Mouse (Mus musculus) myocyte (in vitro differentiated cells): ENCODE measurements at regions not wholly inside any gene's neighbourhood (a gene's known extent, or its start where the extent isn't known, plus 50 kb on each side); places are given as distances from the start of the nearest gene placed in this dataset.

ENCODE experiments used
- H3K27me3 ChIP-seq: one replicate; pipeline ENCODE4 v1.6.1; 2011; ENCODE audit not compliant: control insufficient read depth, insufficient read depth, insufficient read length
- H3K36me3 ChIP-seq: one replicate; pipeline ENCODE4 v1.6.1; 2011; ENCODE audit not compliant: control insufficient read depth, insufficient read depth
- H3K4me2 ChIP-seq: one replicate; pipeline ENCODE4 v1.6.1; 2011; ENCODE audit warnings: low read depth, control low read depth
- H3K4me3 ChIP-seq: one replicate; pipeline ENCODE4 v1.5.1; 2011; ENCODE audit warnings: mild to moderate bottlenecking, control low read depth, moderate library complexity
- H3K79me2 ChIP-seq: one replicate; pipeline ENCODE4 v1.6.1; 2011; ENCODE audit not compliant: control insufficient read depth, insufficient read depth
- H3ac ChIP-seq: one replicate; pipeline ENCODE4 v1.6.1; 2011; ENCODE audit not compliant: control insufficient read depth, insufficient read length
- CEBPB ChIP-seq: IDR thresholded peaks from 2 replicates; pipeline ENCODE4 v1.6.1; 2011; ENCODE audit warnings: mild to moderate bottlenecking, moderate library complexity; ENCODE audit not compliant: poor library complexity, insufficient read depth, severe bottlenecking
- E2F4 ChIP-seq: IDR thresholded peaks from one replicate; pipeline ENCODE4 v1.6.1; 2011; ENCODE audit warnings: mild to moderate bottlenecking, control low read depth, moderate library complexity; ENCODE audit not compliant: insufficient read depth
- MAX ChIP-seq: IDR thresholded peaks from one replicate; pipeline ENCODE4 v1.6.1; 2011; ENCODE audit warnings: low read depth, mild to moderate bottlenecking, control low read depth
- MYOD1 ChIP-seq, 3 experiments: IDR thresholded peaks; one replicate each; pipeline ENCODE4 v1.6.1; 2011; ENCODE audit warnings: control low read depth in 2 of 3, low read depth in 2 of 3, mild to moderate bottlenecking in 2 of 3, moderate library complexity in 1 of 3; ENCODE audit not compliant: insufficient read length in 2 of 3, control insufficient read depth in 1 of 3
- MYOG ChIP-seq, 3 experiments: IDR thresholded peaks; one replicate each; pipeline ENCODE4 v1.6.1; 2011; ENCODE audit warnings: control low read depth in 2 of 3, low read depth in 2 of 3, mild to moderate bottlenecking in 2 of 3; ENCODE audit not compliant: insufficient read length in 2 of 3, control insufficient read depth in 1 of 3, insufficient read depth in 1 of 3
- POLR2A ChIP-seq: IDR thresholded peaks from one replicate; pipeline ENCODE4 v1.6.1; 2011; ENCODE audit warnings: low read depth, mild to moderate bottlenecking, control low read depth, moderate library complexity; ENCODE audit not compliant: insufficient read length
- POLR2AphosphoS2 ChIP-seq: IDR thresholded peaks from one replicate; pipeline ENCODE4 v1.6.1; 2011; ENCODE audit warnings: low read depth, control low read depth; ENCODE audit not compliant: insufficient read length
- REST ChIP-seq: IDR thresholded peaks from one replicate; pipeline ENCODE4 v1.6.1; 2011; ENCODE audit warnings: mild to moderate bottlenecking, control low read depth, moderate library complexity; ENCODE audit not compliant: insufficient read depth, insufficient read length
- SRF ChIP-seq: IDR thresholded peaks from one replicate; pipeline ENCODE4 v1.6.1; 2011; ENCODE audit warnings: low read depth; ENCODE audit not compliant: control insufficient read depth, insufficient read length
- TCF12 ChIP-seq: IDR thresholded peaks from one replicate; pipeline ENCODE4 v1.6.1; 2011; ENCODE audit warnings: mild to moderate bottlenecking, control low read depth; ENCODE audit not compliant: poor library complexity, insufficient read depth, severe bottlenecking
- TCF3 ChIP-seq: IDR thresholded peaks from one replicate; pipeline ENCODE4 v1.6.1; 2011; ENCODE audit warnings: low read depth, control low read depth; ENCODE audit not compliant: insufficient read length
- USF1 ChIP-seq: IDR thresholded peaks from one replicate; pipeline ENCODE4 v1.6.1; 2011; ENCODE audit warnings: low read depth, mild to moderate bottlenecking, control low read depth, moderate library complexity

DNA sequence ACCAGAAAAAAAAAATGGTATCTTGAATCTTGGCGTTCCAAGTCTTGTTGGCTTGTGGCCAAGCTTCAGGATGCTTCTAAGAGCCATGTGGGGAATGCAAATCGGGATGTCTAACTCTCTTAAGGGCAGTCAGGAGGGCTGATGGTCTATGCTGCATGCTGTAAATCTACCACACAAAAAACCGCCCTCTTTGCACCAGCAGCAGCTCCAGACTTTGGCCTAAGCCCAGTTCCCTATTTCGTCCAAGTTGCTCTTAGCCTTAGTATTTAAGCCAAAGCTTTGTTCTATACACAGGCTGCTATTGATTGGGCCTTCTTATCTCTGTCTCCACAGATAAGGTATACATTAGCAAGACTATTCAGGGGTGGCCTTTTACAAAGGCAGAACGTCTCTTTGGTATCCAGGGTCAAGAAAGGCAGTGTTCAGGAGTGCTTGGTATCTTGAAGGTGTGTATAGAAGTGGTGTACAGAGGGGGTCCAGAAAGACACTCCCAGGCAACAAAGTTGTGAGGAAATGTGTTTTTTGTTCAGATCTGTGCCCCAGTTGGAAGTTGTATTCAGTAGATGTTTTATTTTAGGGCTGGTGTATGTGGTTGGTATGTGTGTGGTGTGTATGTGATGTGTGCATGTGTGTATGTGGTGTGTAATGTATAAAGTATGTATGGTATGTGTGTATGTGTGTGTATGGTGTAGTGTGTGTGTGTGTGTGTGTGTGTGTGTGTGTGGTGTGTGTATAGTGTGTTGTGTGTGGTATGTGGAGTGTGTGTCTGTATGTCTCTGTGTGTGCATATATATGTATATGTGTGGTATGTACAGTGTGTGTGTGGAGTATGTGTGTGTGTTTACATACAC lies 146.9 kb upstream of the Pik3r1 start:
- no peak for TF ChIP-seq TCF12
- no peak for TF ChIP-seq MYOG (IDR thresholded peaks at IDR 0.05; ENCODE audit: control insufficient read depth in 1 of 3, insufficient read depth in 1 of 3, insufficient read length in 2 of 3, low read depth in 2 of 3)
- no peak for TF ChIP-seq REST
- TF ChIP-seq USF1 = no peak
- TF ChIP-seq POLR2AphosphoS2 = no peak
- no peak for TF ChIP-seq CEBPB
- Histone ChIP-seq H3K36me3 (no peaks in the 10 kb centered on the region), H3ac (no peak overlapping the region), H3K4me2 (no peak overlapping the region), H3K4me3 (no peak overlapping the region), H3K27me3 (no peaks in the 10 kb centered on the region), H3K79me2 (no peaks in the 10 kb centered on the region)

DNA sequence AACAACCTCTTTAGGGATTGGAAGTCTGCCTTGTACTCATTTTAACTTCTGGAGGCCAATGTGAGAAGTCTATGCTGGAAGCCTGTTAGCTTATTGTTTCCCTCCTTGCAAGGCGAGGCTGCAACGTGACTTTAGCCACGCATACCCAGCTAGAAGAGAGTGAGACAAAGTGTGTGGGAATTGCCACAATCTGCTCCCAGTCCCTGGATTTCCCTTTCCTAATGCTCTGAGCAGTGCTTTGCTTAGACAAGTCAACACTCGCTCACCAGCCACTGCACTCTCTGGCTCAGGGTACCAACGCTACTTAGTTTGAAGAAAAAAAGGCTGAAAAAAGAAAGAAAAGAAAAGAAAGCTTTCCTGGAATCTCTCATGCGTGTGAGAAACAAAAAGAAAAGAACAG lies 147.5 kb upstream of the Pik3r1 start:
- Histone ChIP-seq H3K79me2 (no peaks in the 10 kb centered on the region), H3K36me3 (no peaks in the 10 kb centered on the region), H3K4me3 (no peak overlapping the region), H3ac (no peak overlapping the region), H3K4me2 (no peak overlapping the region), H3K27me3 (no peaks in the 10 kb centered on the region)
- TF ChIP-seq MYOG (IDR thresholded peaks at IDR 0.05; ENCODE audit: control insufficient read depth in 1 of 3, insufficient read depth in 1 of 3, insufficient read length in 2 of 3, low read depth in 2 of 3) (no peak), REST (no peak), TCF3 (no peak), MAX (no peak), SRF (no peak), TCF12 (no peak)

DNA sequence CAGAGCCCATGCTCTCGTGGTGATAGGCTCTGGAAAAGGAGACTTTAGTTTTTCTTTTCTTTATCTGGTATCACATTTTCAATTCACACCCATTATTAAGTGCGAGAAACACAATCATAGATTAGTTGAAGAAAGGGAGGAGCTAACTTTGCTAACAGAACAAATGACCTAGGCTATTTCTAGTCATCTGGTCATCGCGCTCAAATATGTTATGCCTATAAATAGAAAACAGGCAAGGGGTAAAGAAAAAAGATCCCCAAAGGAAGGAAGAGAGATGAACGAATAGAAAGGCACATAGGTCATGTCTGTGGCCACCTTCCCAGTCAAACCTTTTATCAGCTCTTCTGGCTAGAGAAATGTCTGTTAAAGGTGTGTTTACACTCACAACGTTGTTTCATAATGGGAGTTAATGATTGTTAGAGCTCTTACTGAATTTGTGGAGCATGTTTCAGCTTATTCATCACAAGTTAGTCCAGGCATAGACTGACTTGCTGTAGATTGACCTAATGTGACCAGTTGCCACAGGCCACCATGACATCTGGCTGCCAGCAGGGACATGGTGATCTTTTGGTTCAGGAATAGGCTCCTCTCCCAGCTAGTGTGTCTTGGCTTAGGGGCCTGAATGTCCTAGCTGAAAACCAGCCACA lies 148.1 kb upstream of the Pik3r1 start:
- H3K36me3 ChIP-seq = no peaks in the 10 kb centered on the region
- H3ac ChIP-seq = no peak overlapping the region
- H3K4me3 ChIP-seq = no peak overlapping the region
- H3K79me2 ChIP-seq = no peaks in the 10 kb centered on the region
- H3K27me3 ChIP-seq = no peaks in the 10 kb centered on the region
- no peak overlapping the region for H3K4me2 ChIP-seq
- no peak for TF ChIP-seq POLR2AphosphoS2
- no peak for TF ChIP-seq CEBPB
- no peak for TF ChIP-seq MYOG (IDR thresholded peaks at IDR 0.05; ENCODE audit: control insufficient read depth in 1 of 3, insufficient read depth in 1 of 3, insufficient read length in 2 of 3, low read depth in 2 of 3)
- no peak for TF ChIP-seq E2F4
- no peak for TF ChIP-seq TCF12
- TF ChIP-seq TCF3 = no peak
- TF ChIP-seq MAX = no peak
- no peak for TF ChIP-seq MYOD1 (IDR thresholded peaks at IDR 0.05; ENCODE audit: control insufficient read depth in 1 of 3, insufficient read length in 2 of 3, low read depth in 2 of 3)
- TF ChIP-seq POLR2A = no peak
- no peak for TF ChIP-seq REST
- no peak for TF ChIP-seq SRF
- TF ChIP-seq USF1 = no peak

DNA sequence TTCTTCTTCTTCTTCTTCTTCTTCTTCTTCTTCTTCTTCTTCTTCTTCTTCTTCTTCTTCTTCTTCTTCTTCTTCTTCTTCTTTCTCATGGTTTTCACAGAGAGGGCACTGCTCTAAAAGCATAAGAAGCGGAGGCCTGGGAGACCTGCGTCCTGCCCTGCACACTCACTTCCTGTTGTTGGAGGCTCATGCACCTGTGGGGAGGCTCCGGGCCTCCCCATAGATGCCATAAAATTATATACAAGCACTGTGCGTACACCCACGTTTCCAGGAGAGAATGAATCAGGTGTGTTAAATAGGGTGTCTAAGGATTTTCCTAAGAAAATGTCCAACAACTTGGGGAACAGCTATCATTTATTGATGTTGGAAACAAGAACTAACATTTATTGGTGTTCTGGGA lies 148.9 kb upstream of the Pik3r1 start:
- no peak overlapping the region for H3K4me3 ChIP-seq
- no peaks in the 10 kb centered on the region for H3K36me3 ChIP-seq
- TF ChIP-seq E2F4 = no peak
- no peak for TF ChIP-seq POLR2A
- TF ChIP-seq CEBPB = no peak
- TF ChIP-seq MAX = no peak
- no peak for TF ChIP-seq REST
- no peaks in the 10 kb centered on the region for H3K27me3 ChIP-seq
- H3K79me2 ChIP-seq = no peaks in the 10 kb centered on the region
- no peak overlapping the region for H3ac ChIP-seq
- no peak overlapping the region for H3K4me2 ChIP-seq

DNA sequence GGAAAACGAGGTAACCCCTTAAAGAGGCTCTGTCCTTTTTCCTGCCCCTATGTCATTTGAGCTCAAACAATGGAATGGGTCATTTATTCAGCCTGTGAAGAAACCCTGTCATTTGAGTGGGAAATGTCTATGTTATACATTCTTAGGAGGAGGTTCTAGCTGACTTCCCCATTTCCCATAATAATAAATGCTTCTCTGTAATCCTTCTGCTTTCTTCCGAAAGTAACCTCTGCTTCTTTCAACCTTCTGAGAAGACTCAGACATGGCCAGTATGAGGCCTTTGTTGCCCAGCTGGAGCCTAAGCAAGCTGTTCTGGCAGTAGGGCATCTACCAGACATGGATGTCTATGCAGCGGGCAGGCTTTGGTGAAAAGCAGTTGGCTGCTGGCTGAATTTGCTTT lies 150.2 kb upstream of the Pik3r1 start:
- TF ChIP-seq TCF12 (no peak), MAX (no peak), E2F4 (no peak), CEBPB (no peak), MYOG (IDR thresholded peaks at IDR 0.05; ENCODE audit: control insufficient read depth in 1 of 3, insufficient read depth in 1 of 3, insufficient read length in 2 of 3, low read depth in 2 of 3) (no peak), MYOD1 (IDR thresholded peaks at IDR 0.05; ENCODE audit: control insufficient read depth in 1 of 3, insufficient read length in 2 of 3, low read depth in 2 of 3) (no peak), POLR2AphosphoS2 (no peak), USF1 (no peak), REST (no peak), TCF3 (no peak), SRF (no peak), POLR2A (no peak)
- Histone ChIP-seq H3K27me3 (no peaks in the 10 kb centered on the region), H3K36me3 (no peaks in the 10 kb centered on the region), H3K79me2 (no peaks in the 10 kb centered on the region), H3K4me3 (no peak overlapping the region), H3K4me2 (no peak overlapping the region), H3ac (no peak overlapping the region)
